ENCODE assay signal across 27 mouse cellular contexts in genomic region chr10:123146349-123146748, GRCm38 (mm10). TPM values are rescaled to one million over a fixed set of nuclear protein-coding genes. Genes with fewer than 3 reads are reported as not detected.
DNase-seq lines count a peak whose midpoint lies in the region; ATAC-seq and TF ChIP-seq lines count a peak whose summit lies in the region.
"Had no signal": no experiment of that assay in that cellular context is flagged by ENCODE, and none has a peak within 500 bp of the region (broad histone marks: within the 10 kb centered on the region; RNA-seq: fewer than 3 reads in every experiment).

No protein-coding gene starts in this region.

- DNase-seq in frontal cortex, postnatal 10 days (ENCODE audit: low spot score in 2 of 2) = no peak
- DNase-seq in left cerebral cortex, adult 2 months (ENCODE audit: extremely low spot score in 1 of 2, low spot score in 2 of 2) = no peak
- no peak for DNase-seq in left cerebral cortex, postnatal 10 days (ENCODE audit: extremely low spot score in 1 of 2, low spot score in 2 of 2)
- DNase-seq in splenic B cell, adult 2 months (ENCODE audit: low read depth, low spot score) = peak; percentile 26
- DNase-seq in layer of hippocampus, postnatal 14 days (ENCODE audit: low spot score in 2 of 2) = no peak
- no peak for DNase-seq in lung, adult 2 months
- DNase-seq: adrenal gland, adult 2 months; adrenal gland, postnatal 14 days; B cell, adult 2 months; cerebellum, adult 11 months; cerebellum, adult 2 months; cerebellum, postnatal 10 days; cerebellum, postnatal 36 days; gastrocnemius, postnatal 36 days; heart, adult 11 months; heart, postnatal 10 days; heart, postnatal 4 days had no signal

- no peak for TF ChIP-seq CTCF in left cerebral cortex, adult 2 months (IDR thresholded peaks at IDR 0.05)
- TF ChIP-seq CTCF in lung, adult 2 months (IDR thresholded peaks at IDR 0.05; ENCODE audit: insufficient read depth, low read length) = no peak

- ATAC-seq in frontal cortex, adult (ENCODE audit: low TSS enrichment) = peak; percentile 21; the same call in 1 of the 2 replicates
- peak; percentile 67 for ATAC-seq in megakaryocyte, adult 5-6 weeks (ENCODE audit: poor library complexity, severe bottlenecking)
- ATAC-seq: forebrain, embryonic 15.5 days; Patski had no signal

- no peak for TF ChIP-seq POLR2A in lung, adult 2 months (IDR thresholded peaks at IDR 0.05; ENCODE audit: borderline replicate concordance, extremely low read depth, low read depth, low read length)

- H3K36me3 ChIP-seq in splenic B cell, adult 2 months (ENCODE audit: control insufficient read depth, insufficient read depth, low read length, poor library complexity, severe bottlenecking) = peaks cover 13% of the 10 kb centered on the region; the same call in 1 of the 2 replicates

- 84% methylated on average over 2 of the region's 2 CpGs for WGBS in lung, adult 2 months

- intact Hi-C loops in left cerebral cortex, adult 2 months (cut with DNase I) = no loop called here
- intact Hi-C loops in left cerebral cortex, postnatal 10 days (cut with DNase I) = no loop called here

- no peak overlapping the region for H3K4me3 ChIP-seq in left cerebral cortex, adult 2 months
- no peak overlapping the region for H3K4me3 ChIP-seq in lung, adult 2 months (replicated peaks; ENCODE audit: extremely low read depth, low read depth, low read length)
- H3K4me3 ChIP-seq: embryonic facial prominence, embryonic 10.5 days; embryonic facial prominence, embryonic 13.5 days; erythroblast, embryonic 14.5 days; forebrain, embryonic 12.5 days; forebrain, embryonic 15.5 days had no signal

- no peaks in the 10 kb centered on the region for H3K27me3 ChIP-seq in splenic B cell, adult 2 months (ENCODE audit: control insufficient read depth, insufficient read depth, low read length, poor library complexity, severe bottlenecking)
- H3K27me3 ChIP-seq: CH12.LX; embryonic facial prominence, embryonic 13.5 days; forebrain, embryonic 12.5 days; forebrain, embryonic 15.5 days; Patski had no signal

- H3K27ac ChIP-seq in left cerebral cortex, adult 2 months = peak overlapping the region; percentile 18; the same call in 1 of the 2 replicates
- H3K27ac ChIP-seq: embryonic facial prominence, embryonic 10.5 days; embryonic facial prominence, embryonic 13.5 days; forebrain, embryonic 12.5 days; forebrain, embryonic 15.5 days; hindbrain, embryonic 14.5 days had no signal

- no peaks in the 10 kb centered on the region; the same call in 1 of the 2 replicates for H3K4me1 ChIP-seq in lung, adult 2 months (ENCODE audit: control insufficient read depth, insufficient read depth, low read length)
- H3K4me1 ChIP-seq: embryonic facial prominence, embryonic 13.5 days; forebrain, embryonic 12.5 days; forebrain, embryonic 15.5 days had no signal

RNA-seq across cellular contexts. Expression of gene Usp15, which starts 50.4 kb away (rescaled TPM):
- 100 to 1,000 TPM; 103 to 109 TPM for total RNA-seq in left cerebral cortex, adult 2 months (2021)
- total RNA-seq in left cerebral cortex, postnatal 10 days (2021) = 100 to 1,000 TPM; 116 to 122 TPM
- total RNA-seq in megakaryocyte, adult 5-6 weeks (2015) = 109 and 115 TPM in 2 replicates
- total RNA-seq in megakaryocyte, adult 5-6 weeks (2017) = 170 and 180 TPM in 2 replicates
- 10 to 100 TPM; 97.3 to 99.9 TPM for total RNA-seq in layer of hippocampus, postnatal 14 days (2021)
- polyA plus RNA-seq in lung, adult 2 months (2012; rRNA removed) = 4.3 and 8.1 TPM in 2 replicates
